Mouse (Mus musculus) heart, postnatal 0 days (tissue): ENCODE data around the gene Sf3a1. TPM values are rescaled to one million over a fixed set of nuclear protein-coding genes. Genes with fewer than 3 reads are reported as not detected.

ENCODE experiments used
- ATAC-seq: fragments of 200-750 bp; cut with Nextera tagmentation; 2 replicates; pipeline ENCODE4 v1.8.0; 2017; ENCODE audit warnings: low read depth, moderate number of reproducible peaks, moderate library complexity; ENCODE audit not compliant: insufficient read depth
- DNase-seq: peaks from one replicate; pipeline ENCODE4 v3.0.0-alpha.2; 2016; ENCODE audit warnings: low spot score
- H3K27ac ChIP-seq: fragments of 300-500 bp; sonication (generic); 2 replicates; pipeline ENCODE4 v1.5.1; 2014; ENCODE audit warnings: low read depth, mild to moderate bottlenecking
- H3K27me3 ChIP-seq: fragments of 300-500 bp; sonication (generic); 2 replicates; pipeline ENCODE4 v1.6.1; 2014; ENCODE audit warnings: low read length, mixed read lengths; ENCODE audit not compliant: control insufficient read depth, insufficient read depth
- H3K36me3 ChIP-seq: fragments of 300-500 bp; sonication (generic); replicated peaks from 2 replicates; pipeline ENCODE4 v1.6.1; 2014; ENCODE audit warnings: low read length, mixed read lengths; ENCODE audit not compliant: control insufficient read depth, insufficient read depth
- H3K4me1 ChIP-seq: fragments of 300-500 bp; sonication (generic); 2 replicates; pipeline ENCODE4 v1.6.1; 2014; ENCODE audit warnings: antibody characterized with exemption; ENCODE audit not compliant: control insufficient read depth, insufficient read depth
- H3K4me2 ChIP-seq: fragments of 300-500 bp; sonication (generic); 2 replicates; pipeline ENCODE4 v1.6.1; 2014; ENCODE audit warnings: low read depth, mild to moderate bottlenecking, low read length, moderate library complexity
- H3K4me3 ChIP-seq: fragments of 300-500 bp; sonication (generic); 2 replicates; pipeline ENCODE4 v1.5.1; 2014; ENCODE audit warnings: low read depth, low read length
- H3K9ac ChIP-seq: fragments of 300-500 bp; sonication (generic); replicated peaks from 2 replicates; pipeline ENCODE4 v1.6.1; 2014; ENCODE audit warnings: low read depth, low read length, mixed read lengths
- H3K9me3 ChIP-seq: fragments of 300-500 bp; sonication (generic); replicated peaks from 2 replicates; pipeline ENCODE4 v1.6.1; 2016; ENCODE audit warnings: low read length; ENCODE audit not compliant: control insufficient read depth
- CTCF ChIP-seq: IDR thresholded peaks from 2 replicates; pipeline ENCODE4 v1.5.1; 2016; ENCODE audit warnings: antibody characterized with exemption, control low read depth, low read depth
- EP300 ChIP-seq: IDR thresholded peaks from 2 replicates; pipeline ENCODE4 v1.6.1; 2016; ENCODE audit warnings: antibody characterized with exemption, low read depth
- whole genome bisulfite sequencing: fragments of 180-500 bp; shearing (Covaris S2); extraction: QIAGEN DNeasy Blood & Tissue Kit; methylation state at CpG from one replicate; pipeline ENCODE4 v1.1.7; 2014; 5-methylcytosine and 5-hydroxymethylcytosine counted together
- polyA plus RNA-seq: library from polyadenylated mRNA; unstranded; fragments of >200 nt; fragmentation: Nextera tagmentation; extraction: Ambion mirVana; gene quantifications from 2 replicates; pipeline ENCODE4 v1.2.1, GENCODE M21; 2015
- total RNA-seq: library from RNA; depleted of rRNA; stranded (reverse); fragments of >200 nt; gene quantifications from 2 replicates; pipeline ENCODE4 v1.2.3, GENCODE M21; 2014; ENCODE audit warnings: low replicate concordance

Sf3a1 gene
- total and polyA plus RNA-seq, 2 experiments from 2014 or later: 14.0 to 16.7 TPM

GRCm38 (mm10) chr11:4206563-4206962 is 46.4 kb downstream of the Sf3a1 start:
- H3K9ac ChIP-seq: no peak overlapping the region
- H3K4me1 ChIP-seq: peaks cover 24% of the 10 kb centered on the region
- TF ChIP-seq CTCF: no peak
- no peak for TF ChIP-seq EP300
- H3K4me2 ChIP-seq: no peak overlapping the region
- ATAC-seq (no peak), DNase-seq (no peak)
- no peak overlapping the region for H3K4me3 ChIP-seq
- WGBS: 35% methylated on average over 6 of the region's 6 CpGs
- peaks cover 30% of the 10 kb centered on the region for H3K36me3 ChIP-seq
- no peaks in the 10 kb centered on the region for H3K27me3 ChIP-seq
- H3K9me3 ChIP-seq: no peaks in the 10 kb centered on the region
- H3K27ac ChIP-seq: no peak overlapping the region

GRCm38 (mm10) chr11:4207655-4208054 is 47.5 kb downstream of the Sf3a1 start:
- Histone ChIP-seq H3K36me3 (peaks cover 31% of the 10 kb centered on the region), H3K4me1 (peaks cover 24% of the 10 kb centered on the region), H3K4me3 (no peak overlapping the region), H3K9ac (no peak overlapping the region), H3K27ac (no peak overlapping the region), H3K9me3 (no peaks in the 10 kb centered on the region), H3K4me2 (no peak overlapping the region), H3K27me3 (no peaks in the 10 kb centered on the region)
- TF ChIP-seq CTCF (no peak), EP300 (no peak)
- ATAC-seq: no peak
- DNase-seq: no peak
- WGBS: 88% methylated on average over 9 of the region's 9 CpGs

GRCm38 (mm10) chr11:4209556-4209955 is 49.4 kb downstream of the Sf3a1 start:
- Histone ChIP-seq H3K9me3 (no peaks in the 10 kb centered on the region), H3K27me3 (no peaks in the 10 kb centered on the region), H3K4me1 (0 out of 2 replicates have a peak, but pooled peaks cover 12% of the 10 kb centered on the region), H3K36me3 (peaks cover 48% of the 10 kb centered on the region), H3K9ac (no peak overlapping the region), H3K4me3 (no peak overlapping the region), H3K4me2 (no peak overlapping the region), H3K27ac (no peak overlapping the region)
- ATAC-seq (peak; percentile 59), DNase-seq (no peak)
- no peak for TF ChIP-seq EP300
- peak; percentile 59 for TF ChIP-seq CTCF
- WGBS: 75% methylated on average over 5 of the region's 5 CpGs

GRCm38 (mm10) chr11:4210786-4211185 is 50.6 kb downstream of the Sf3a1 start:
- H3K27me3 ChIP-seq: no peaks in the 10 kb centered on the region
- no peak overlapping the region for H3K4me2 ChIP-seq
- H3K9ac ChIP-seq: no peak overlapping the region
- WGBS: 56% methylated on average over 1 of the region's 1 CpGs
- H3K36me3 ChIP-seq: peaks cover 59% of the 10 kb centered on the region
- ATAC-seq (no peak), DNase-seq (no peak)
- H3K9me3 ChIP-seq: no peaks in the 10 kb centered on the region
- H3K4me1 ChIP-seq: peaks cover 11% of the 10 kb centered on the region; the same call in 1 of the 2 replicates
- H3K27ac ChIP-seq: no peak overlapping the region
- TF ChIP-seq EP300: no peak
- TF ChIP-seq CTCF: no peak
- no peak overlapping the region for H3K4me3 ChIP-seq

- no peak for ATAC-seq
Measured at GRCm38 (mm10) chr11:4213107-4213506, 53.0 kb downstream of the Sf3a1 start.

GRCm38 (mm10) chr11:4214572-4214971 is 54.4 kb downstream of the Sf3a1 start:
- no peak overlapping the region for H3K4me3 ChIP-seq
- H3K36me3 ChIP-seq: peaks cover 33% of the 10 kb centered on the region
- H3K9ac ChIP-seq: no peak overlapping the region
- H3K27ac ChIP-seq: no peak overlapping the region
- H3K27me3 ChIP-seq: no peaks in the 10 kb centered on the region
- ATAC-seq (no peak), DNase-seq (no peak)
- no peak for TF ChIP-seq EP300
- TF ChIP-seq CTCF: no peak
- H3K9me3 ChIP-seq: no peaks in the 10 kb centered on the region
- H3K4me1 ChIP-seq: peaks cover 27% of the 10 kb centered on the region; the same call in 1 of the 2 replicates
- WGBS: 92% methylated on average over 14 of the region's 14 CpGs
- H3K4me2 ChIP-seq: no peak overlapping the region

More at GRCm38 (mm10) chr11:4213107-4213506, 53.0 kb downstream of the Sf3a1 start:
- WGBS: 58% methylated on average over 10 of the region's 10 CpGs
- no peak for DNase-seq
- Histone ChIP-seq H3K27ac (no peak overlapping the region), H3K9ac (no peak overlapping the region), H3K4me3 (no peak overlapping the region), H3K36me3 (peaks cover 39% of the 10 kb centered on the region), H3K9me3 (no peaks in the 10 kb centered on the region), H3K4me1 (peaks cover 21% of the 10 kb centered on the region; the same call in 1 of the 2 replicates), H3K4me2 (no peak overlapping the region), H3K27me3 (no peaks in the 10 kb centered on the region)
- TF ChIP-seq CTCF: no peak
- TF ChIP-seq EP300: no peak
